Mouse (Mus musculus): ENCODE results near the gene Nuak1. TPM values are rescaled to one million over a fixed set of nuclear protein-coding genes. Genes with fewer than 3 reads are reported as not detected.

Nuak1 gene
- total and polyA plus RNA-seq, 3 experiments, result 1.1 to 2.2 TPM; not detected in 1

- DNase-seq (ENCODE audit: low read depth, low spot score), result no peak
- H3K4me3 ChIP-seq (ENCODE audit: control insufficient read depth in 1 of 2, insufficient read depth in 1 of 2, low read depth in 2 of 2, low read length in 2 of 2), result no peak overlapping the region
- H3K27ac ChIP-seq (ENCODE audit: control insufficient read depth, low read depth, low read length), result no peak overlapping the region
- H3K9ac ChIP-seq (ENCODE audit: control insufficient read depth, low read depth, low read length, poor library complexity, severe bottlenecking), result no peak overlapping the region
- TF ChIP-seq JUND (IDR thresholded peaks at IDR 0.05; ENCODE audit: low read depth, low read length) (no peak), ZKSCAN1 (IDR thresholded peaks at IDR 0.05; ENCODE audit: low read depth, low read length) (no peak), KAT2A (conservative IDR thresholded peaks at IDR 0.05; ENCODE audit: low read depth, low read length) (no peak), MAZ (IDR thresholded peaks at IDR 0.05; ENCODE audit: low read depth, low read length) (no peak), TAL1 (IDR thresholded peaks at IDR 0.05; ENCODE audit: low read length) (no peak), CHD1 (IDR thresholded peaks at IDR 0.05; ENCODE audit: low read depth, low read length) (no peak), USF2 (IDR thresholded peaks at IDR 0.05; ENCODE audit: borderline replicate concordance in 1 of 2, insufficient read depth in 1 of 2, low read depth in 1 of 2, low read length in 2 of 2) (no peak), USF1 (IDR thresholded peaks at IDR 0.05; ENCODE audit: low read depth, low read length) (no peak), RCOR1 (IDR thresholded peaks at IDR 0.05; ENCODE audit: low read depth, low read length) (no peak), GABPA (IDR thresholded peaks at IDR 0.05; ENCODE audit: low read depth, low read length) (no peak), ETS1 (IDR thresholded peaks at IDR 0.05; ENCODE audit: low read depth, low read length) (no peak), ZMIZ1 (IDR thresholded peaks at IDR 0.05; ENCODE audit: low read depth, low read length) (no peak), CTCF (IDR thresholded peaks at IDR 0.05 in 2 of 3, conservative IDR thresholded peaks at IDR 0.05 in 1 of 3; ENCODE audit: control insufficient read depth in 1 of 3, insufficient read depth in 1 of 3, low read depth in 2 of 3, low read length in 3 of 3, poor library complexity in 1 of 3, severe bottlenecking in 1 of 3) (no peak), MYC (IDR thresholded peaks at IDR 0.05; ENCODE audit: low read depth, low read length) (no peak), POLR2A (IDR thresholded peaks at IDR 0.05; ENCODE audit: control insufficient read depth in 1 of 2, insufficient read depth in 1 of 2, low read depth in 1 of 2, low read length in 2 of 2, poor library complexity in 1 of 2) (no peak), NELFE (IDR thresholded peaks at IDR 0.05; ENCODE audit: low read depth, low read length) (no peak), ELF1 (IDR thresholded peaks at IDR 0.05; ENCODE audit: low read depth, low read length) (no peak), ZC3H11A (IDR thresholded peaks at IDR 0.05; ENCODE audit: low read depth, low read length) (no peak), UBTF (IDR thresholded peaks at IDR 0.05; ENCODE audit: borderline replicate concordance, insufficient read depth, low read depth, low read length) (no peak)
- no peaks in the 10 kb centered on the region; a peak in 1 of 4 replicates for H3K27me3 ChIP-seq (ENCODE audit: control insufficient read depth in 1 of 2, insufficient read depth in 2 of 2, low read length in 2 of 2)
- no peaks in the 10 kb centered on the region for H3K9me3 ChIP-seq (replicated peaks; ENCODE audit: insufficient read depth, low read length)
- no peaks in the 10 kb centered on the region for H3K36me3 ChIP-seq (ENCODE audit: control insufficient read depth in 1 of 2, insufficient read depth in 2 of 2, low read length in 2 of 2)
- no peaks in the 10 kb centered on the region for H3K79me2 ChIP-seq (ENCODE audit: control insufficient read depth, insufficient read depth, low read length, poor library complexity)
- no peaks in the 10 kb centered on the region for H3K4me1 ChIP-seq (ENCODE audit: control insufficient read depth in 1 of 2, insufficient read depth in 2 of 2, low read length in 2 of 2)
These were observed 94.7 kb downstream of the Nuak1 start for GRCm38 (mm10) chr10:84345730-84346129.

- DNase-seq (ENCODE audit: low read depth, low spot score), result no peak
- Histone ChIP-seq H3K36me3 (ENCODE audit: control insufficient read depth in 1 of 2, insufficient read depth in 2 of 2, low read length in 2 of 2) (no peaks in the 10 kb centered on the region), H3K79me2 (ENCODE audit: control insufficient read depth, insufficient read depth, low read length, poor library complexity) (no peaks in the 10 kb centered on the region), H3K4me1 (ENCODE audit: control insufficient read depth in 1 of 2, insufficient read depth in 2 of 2, low read length in 2 of 2) (no peaks in the 10 kb centered on the region), H3K4me3 (ENCODE audit: control insufficient read depth in 1 of 2, insufficient read depth in 1 of 2, low read depth in 2 of 2, low read length in 2 of 2) (no peak overlapping the region), H3K27me3 (ENCODE audit: control insufficient read depth in 1 of 2, insufficient read depth in 2 of 2, low read length in 2 of 2) (no peaks in the 10 kb centered on the region; a peak in 1 of 4 replicates), H3K27ac (ENCODE audit: control insufficient read depth, low read depth, low read length) (no peak overlapping the region), H3K9ac (ENCODE audit: control insufficient read depth, low read depth, low read length, poor library complexity, severe bottlenecking) (no peak overlapping the region), H3K9me3 (replicated peaks; ENCODE audit: insufficient read depth, low read length) (no peaks in the 10 kb centered on the region)
- TF ChIP-seq MEF2A (IDR thresholded peaks at IDR 0.05; ENCODE audit: extremely low read depth, insufficient replicate concordance, low read depth, low read length, poor library complexity, severe bottlenecking), result no peak
- no peak for TF ChIP-seq ZNF384 (IDR thresholded peaks at IDR 0.05; ENCODE audit: low read depth, low read length)
- no peak for TF ChIP-seq KAT2A (conservative IDR thresholded peaks at IDR 0.05; ENCODE audit: low read depth, low read length)
- no peak for TF ChIP-seq ZMIZ1 (IDR thresholded peaks at IDR 0.05; ENCODE audit: low read depth, low read length)
- TF ChIP-seq USF1 (IDR thresholded peaks at IDR 0.05; ENCODE audit: low read depth, low read length), result no peak
- TF ChIP-seq POLR2A (IDR thresholded peaks at IDR 0.05; ENCODE audit: control insufficient read depth in 1 of 2, insufficient read depth in 1 of 2, low read depth in 1 of 2, low read length in 2 of 2, poor library complexity in 1 of 2), result no peak
- no peak for TF ChIP-seq CTCF (IDR thresholded peaks at IDR 0.05 in 2 of 3, conservative IDR thresholded peaks at IDR 0.05 in 1 of 3; ENCODE audit: control insufficient read depth in 1 of 3, insufficient read depth in 1 of 3, low read depth in 2 of 3, low read length in 3 of 3, poor library complexity in 1 of 3, severe bottlenecking in 1 of 3)
- no peak for TF ChIP-seq HCFC1 (IDR thresholded peaks at IDR 0.05; ENCODE audit: low read depth, low read length)
- no peak for TF ChIP-seq SMC3 (IDR thresholded peaks at IDR 0.05; ENCODE audit: low read depth, low read length)
- no peak for TF ChIP-seq GABPA (IDR thresholded peaks at IDR 0.05; ENCODE audit: low read depth, low read length)
- no peak for TF ChIP-seq GATA1 (IDR thresholded peaks at IDR 0.05; ENCODE audit: low read depth, low read length)
- TF ChIP-seq RCOR1 (IDR thresholded peaks at IDR 0.05; ENCODE audit: low read depth, low read length), result no peak
- TF ChIP-seq MYB (IDR thresholded peaks at IDR 0.05; ENCODE audit: low read depth, low read length), result no peak
- no peak for TF ChIP-seq TAL1 (IDR thresholded peaks at IDR 0.05; ENCODE audit: low read length)
- no peak for TF ChIP-seq CHD1 (IDR thresholded peaks at IDR 0.05; ENCODE audit: low read depth, low read length)
- no peak for TF ChIP-seq CHD2 (IDR thresholded peaks at IDR 0.05; ENCODE audit: low read length)
- no peak for TF ChIP-seq TBP (IDR thresholded peaks at IDR 0.05; ENCODE audit: low read depth, low read length)
- no peak for TF ChIP-seq NELFE (IDR thresholded peaks at IDR 0.05; ENCODE audit: low read depth, low read length)
These were observed 96.9 kb downstream of the Nuak1 start for GRCm38 (mm10) chr10:84343536-84343935.
